Mouse (Mus musculus) frontal cortex, postnatal 14 days (tissue): ENCODE data around the gene 1110002E22Rik.
A peak's percentile ranks its signal among the peaks of the same experiment; 100 is the strongest.

Experiments
- DNase-seq, 2 experiments: peaks; one replicate each; pipeline ENCODE4 v3.0.0; 2022; ENCODE audit warnings: low spot score in 2 of 2

1110002E22Rik gene

GRCm38 (mm10) chr3:138063731-138064329 lies 1.0 kb upstream of the 1110002E22Rik start:
- no peak for DNase-seq

GRCm38 (mm10) chr3:138065930-138066329 lies 1.1 kb downstream of the 1110002E22Rik start:
- DNase-seq = no peak

GRCm38 (mm10) chr3:138066348-138066856 lies 1.6 kb downstream of the 1110002E22Rik start:
- no peak for DNase-seq

GRCm38 (mm10) chr3:138067288-138067687 lies 2.4 kb downstream of the 1110002E22Rik start, which contains the start of gene Gm5105:
Gene Gm5105 (minus strand): TSS chr3:138067388.
- no peak for DNase-seq

DNA sequence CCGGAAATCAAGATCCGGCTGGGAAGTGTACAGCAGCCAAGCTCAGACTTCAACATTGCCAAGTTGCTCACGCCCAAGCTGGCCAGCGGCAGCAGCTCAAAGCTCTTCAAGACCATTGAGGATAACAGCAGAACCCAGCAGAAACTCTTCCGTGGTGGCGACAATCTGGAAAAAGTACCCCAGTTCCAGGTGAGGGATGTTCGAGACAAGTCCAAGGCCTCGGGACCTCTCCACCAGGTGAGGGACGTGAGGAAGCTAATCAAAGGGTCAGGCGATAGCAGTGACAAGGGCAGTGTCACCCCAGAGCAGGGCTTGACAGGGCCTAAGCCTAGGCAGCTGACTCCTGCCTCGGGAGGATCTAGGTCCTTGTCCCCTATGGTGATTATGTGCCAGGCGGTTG lies 3.3 kb downstream of the 1110002E22Rik start:
- DNase-seq = no peak

- DNase-seq = no peak
Measured at GRCm38 (mm10) chr3:138069756-138070511, 5.1 kb downstream of the 1110002E22Rik start.

GRCm38 (mm10) chr3:138071004-138071403 lies 6.2 kb downstream of the 1110002E22Rik start:
- DNase-seq = no peak

DNA sequence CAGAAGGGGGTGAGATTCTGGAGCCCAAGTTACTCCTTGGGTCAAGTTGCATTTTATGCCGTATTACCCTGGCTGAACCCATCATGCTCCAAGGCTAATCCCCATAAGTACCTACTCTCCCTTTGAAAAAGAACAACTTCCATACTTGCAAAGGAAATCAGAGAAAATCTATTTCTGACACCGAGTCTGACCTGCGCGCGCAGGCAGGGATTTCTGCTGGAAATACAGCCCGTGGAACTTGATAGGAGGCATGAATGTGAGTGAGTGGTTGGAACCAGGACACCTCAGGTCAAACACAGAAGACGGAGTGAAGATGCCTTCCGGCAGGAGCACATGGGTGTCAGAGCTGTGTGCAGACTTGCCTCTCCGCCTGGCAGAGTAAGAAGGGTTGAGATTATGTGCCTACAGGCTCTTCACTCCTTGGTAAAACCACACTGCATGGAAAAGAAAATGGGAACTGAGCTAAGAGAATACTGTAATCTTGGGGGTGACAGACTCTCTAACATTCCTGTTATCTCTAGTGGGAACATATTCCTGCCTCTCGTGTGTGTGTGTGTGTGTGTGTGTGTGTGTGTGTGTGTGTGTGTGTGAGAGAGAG lies 6.7 kb downstream of the 1110002E22Rik start:
- DNase-seq = no peak

GRCm38 (mm10) chr3:138074214-138074613 lies 9.4 kb downstream of the 1110002E22Rik start:
- no peak for DNase-seq

DNA sequence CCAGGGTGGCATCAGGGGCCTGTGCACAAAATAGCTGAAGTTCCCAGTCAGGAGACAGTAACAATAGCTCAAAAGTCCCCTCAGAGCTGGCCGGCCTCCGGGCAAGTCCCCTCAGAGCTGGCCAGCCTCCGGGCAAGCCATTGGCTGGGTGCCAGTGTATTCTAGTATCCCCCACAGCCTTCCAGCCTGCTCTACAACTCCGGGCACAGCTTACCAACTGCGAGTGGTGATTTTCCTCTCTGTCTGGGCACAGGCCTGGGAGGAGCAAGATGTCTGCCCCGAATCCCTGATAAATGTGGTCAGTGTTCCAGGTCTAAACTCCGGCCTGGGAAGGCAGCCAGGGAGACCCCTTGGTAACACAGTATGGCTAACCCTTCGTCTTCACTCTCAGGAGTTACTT lies 10.4 kb downstream of the 1110002E22Rik start:
- no peak for DNase-seq

DNA sequence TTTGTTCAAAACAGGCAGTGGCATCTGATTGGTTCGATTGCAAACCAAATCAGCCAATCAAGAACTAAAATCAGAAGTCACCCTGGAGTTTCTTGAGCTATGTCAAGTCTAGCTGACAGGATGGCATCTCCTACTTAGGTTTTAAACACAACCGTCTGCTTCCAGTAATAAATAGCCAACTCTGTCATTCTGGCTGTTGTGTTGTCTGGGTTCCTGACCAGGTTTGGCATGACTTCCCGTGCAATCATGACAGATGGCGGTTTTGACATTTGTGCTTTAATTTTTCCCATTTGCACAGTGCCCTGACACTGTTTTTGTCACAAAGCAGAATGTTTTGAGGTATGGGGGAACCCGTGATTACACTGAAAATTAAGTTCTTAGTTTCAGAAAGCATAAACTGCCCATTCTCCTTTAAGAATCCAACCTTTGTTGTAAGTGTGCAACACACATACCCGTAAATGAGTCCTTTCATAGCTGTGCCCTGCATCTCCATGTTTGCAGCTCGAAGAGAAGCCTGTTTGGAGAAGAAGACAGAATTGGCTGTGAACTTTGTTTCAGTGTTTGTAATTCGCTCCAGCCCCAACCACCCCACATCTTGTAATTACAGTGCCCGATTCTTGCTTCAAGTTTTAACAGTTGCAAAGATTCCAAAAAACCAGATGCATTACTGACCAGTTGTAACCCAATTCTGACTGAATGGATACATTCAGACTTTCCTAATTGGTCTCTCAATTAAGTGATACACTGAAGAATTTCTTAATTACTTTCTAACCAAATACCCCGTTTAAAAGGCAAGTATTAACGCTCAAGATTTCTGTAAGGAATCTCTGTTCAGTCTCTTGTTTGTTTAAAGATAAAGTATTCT lies 12.9 kb downstream of the 1110002E22Rik start:
- DNase-seq = no peak

DNA sequence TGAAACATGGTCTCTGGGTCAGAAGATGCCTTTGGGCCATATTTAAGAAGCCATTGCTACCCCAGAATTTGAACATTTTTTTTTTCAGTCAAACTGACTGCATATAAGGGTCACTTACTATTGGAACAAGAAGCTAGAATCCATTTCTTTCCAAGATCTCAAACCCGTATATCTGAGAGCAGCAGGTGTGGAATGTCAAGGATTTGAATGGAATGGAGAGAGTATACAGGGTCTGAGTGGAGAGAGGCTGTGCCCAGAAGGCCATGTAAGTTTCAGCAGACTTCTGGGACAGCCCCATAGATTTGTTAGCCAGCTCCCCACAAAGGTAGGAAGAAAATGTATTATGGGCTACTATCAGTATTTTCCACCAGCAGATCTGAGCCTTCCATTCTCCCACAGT lies 13.8 kb downstream of the 1110002E22Rik start:
- no peak for DNase-seq

DNA sequence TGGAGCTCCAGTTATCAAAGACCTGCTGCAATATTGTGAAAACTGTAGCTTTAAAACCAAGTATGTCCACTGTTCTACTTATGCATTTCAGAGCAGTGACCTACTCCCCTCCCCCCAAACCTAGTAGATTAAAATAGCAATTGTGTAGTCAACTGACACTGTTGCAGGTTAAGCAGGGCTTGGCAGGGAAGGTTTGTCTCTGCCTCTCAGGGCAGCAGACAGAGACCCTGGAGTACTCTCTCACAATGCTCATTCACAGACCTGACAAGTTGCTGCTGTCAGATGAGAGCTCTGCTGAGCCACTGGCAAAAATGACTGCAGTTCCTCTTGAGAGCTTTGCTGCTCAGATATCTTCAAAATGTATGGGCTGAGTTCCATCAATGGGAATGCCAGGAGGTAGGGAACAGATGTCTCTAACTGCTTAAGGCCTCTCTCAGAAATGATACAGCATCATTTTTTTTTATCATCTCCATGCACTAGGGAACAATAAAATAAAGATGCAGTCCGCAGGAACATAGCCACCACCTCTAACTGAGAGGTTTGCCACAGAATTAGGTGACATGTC lies 18.3 kb downstream of the 1110002E22Rik start:
- no peak for DNase-seq

DNA sequence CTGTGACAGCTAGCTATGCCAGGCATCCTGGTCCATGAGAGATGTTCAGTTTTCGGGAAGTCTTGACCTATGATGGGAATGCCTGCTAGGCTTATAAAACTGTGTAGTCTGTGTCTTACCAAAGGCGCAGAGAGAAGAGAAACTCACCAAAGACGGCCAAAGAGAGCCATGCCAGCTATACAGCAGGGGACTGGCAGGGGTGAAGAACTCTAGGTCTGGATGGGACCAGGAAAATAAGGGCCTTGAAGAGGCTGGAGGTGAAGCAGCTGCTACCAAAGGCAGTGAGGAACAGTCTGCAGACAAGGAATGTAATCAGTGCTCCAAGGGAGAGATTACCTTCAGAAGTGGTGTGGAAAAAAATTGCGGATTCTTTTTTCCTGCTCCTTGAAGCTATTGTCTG lies 19.0 kb downstream of the 1110002E22Rik start:
- DNase-seq = no peak

DNA sequence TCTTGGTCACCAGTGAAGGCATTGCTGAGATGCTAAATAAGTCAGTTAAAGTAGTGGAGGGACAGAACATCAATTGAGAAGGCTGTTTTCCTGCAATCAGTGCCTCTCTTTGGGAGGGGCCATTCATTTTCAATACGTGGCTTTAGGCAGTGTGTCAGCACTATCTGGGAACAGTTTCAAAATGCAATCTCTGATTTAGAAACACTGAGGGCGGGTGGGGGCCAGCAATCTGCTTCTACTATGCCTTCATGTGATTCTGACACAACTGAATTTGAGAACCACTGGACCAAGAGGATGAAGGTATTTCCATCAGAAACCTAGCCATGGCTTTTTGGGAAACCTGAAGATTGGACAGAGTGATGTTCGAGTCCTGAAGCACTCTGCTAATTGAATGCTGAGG lies 30.4 kb downstream of the 1110002E22Rik start:
- DNase-seq = peak in 1 of 2 experiments; percentile 24

- no peak for DNase-seq
Measured at GRCm38 (mm10) chr3:138095718-138096117, 30.9 kb downstream of the 1110002E22Rik start.

GRCm38 (mm10) chr3:138096263-138097028 lies 31.6 kb downstream of the 1110002E22Rik start:
- no peak for DNase-seq

- no peak for DNase-seq
Measured at GRCm38 (mm10) chr3:138097718-138098117, 32.9 kb downstream of the 1110002E22Rik start.

DNA sequence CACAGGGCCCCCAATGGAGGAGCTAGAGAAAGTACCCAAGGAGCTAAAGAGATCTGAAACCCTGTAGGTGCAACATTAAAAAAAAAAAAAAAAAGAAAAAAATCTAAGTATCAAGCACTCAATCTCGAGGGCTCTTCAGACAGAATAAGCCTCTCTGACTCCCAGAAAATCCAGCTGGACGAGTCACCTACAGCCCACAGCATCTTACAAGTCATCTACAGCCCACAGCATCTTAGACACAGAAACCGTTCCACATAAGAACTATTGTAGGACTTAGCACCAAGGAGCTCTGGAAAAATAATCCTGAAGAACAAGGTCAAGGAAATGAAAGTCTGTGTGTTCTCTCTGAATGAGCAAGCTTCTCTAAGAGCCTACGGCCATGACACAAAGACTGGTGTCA lies 37.1 kb downstream of the 1110002E22Rik start:
- no peak for DNase-seq

DNA sequence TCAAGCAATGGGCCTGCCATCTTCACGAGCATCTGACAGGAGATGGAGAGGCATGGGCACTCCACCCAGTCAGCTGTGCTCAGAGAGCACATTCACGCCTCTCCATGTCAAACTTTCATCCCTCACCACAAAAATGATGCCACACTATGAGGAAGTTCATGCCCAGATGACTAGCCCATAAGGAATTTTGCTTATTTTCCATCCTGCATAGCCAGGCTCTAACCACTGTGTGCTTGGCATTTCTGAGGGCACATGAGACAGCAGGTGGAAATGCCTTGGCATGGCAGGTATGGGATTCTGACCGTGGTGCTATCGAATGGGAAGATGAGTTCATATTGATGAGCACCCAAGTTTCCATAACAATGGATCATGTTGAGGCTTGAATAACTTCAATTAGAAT lies 38.8 kb downstream of the 1110002E22Rik start:
- DNase-seq = no peak

- no peak for DNase-seq
Measured at GRCm38 (mm10) chr3:138105056-138105455, 40.2 kb downstream of the 1110002E22Rik start.
